Mouse (Mus musculus) forebrain, postnatal 0 days (tissue): ENCODE results near the gene Lztfl1. TPM values are rescaled to one million over a fixed set of nuclear protein-coding genes. Genes with fewer than 3 reads are reported as not detected.

Experiments used
- ATAC-seq: fragments of 200-750 bp; cut with Nextera tagmentation; 2 replicates; pipeline ENCODE4 v1.8.0; 2017; ENCODE audit warnings: mild to moderate bottlenecking, moderate library complexity
- DNase-seq: peaks from one replicate; pipeline ENCODE4 v3.0.0-alpha.2; 2015
- H3K27ac ChIP-seq: fragments of 300-500 bp; sonication (generic); 2 replicates; pipeline ENCODE4 v1.5.1; 2014; ENCODE audit warnings: low read depth, mild to moderate bottlenecking, antibody characterized with exemption, low read length, moderate library complexity, mixed read lengths
- H3K27me3 ChIP-seq: fragments of 300-500 bp; sonication (generic); 2 replicates; pipeline ENCODE4 v1.6.1; 2014; ENCODE audit warnings: mild to moderate bottlenecking, low read length, mixed read lengths; ENCODE audit not compliant: insufficient read depth
- H3K36me3 ChIP-seq: fragments of 300-500 bp; sonication (generic); 2 replicates; pipeline ENCODE4 v1.6.1; 2014; ENCODE audit warnings: mild to moderate bottlenecking, moderate library complexity; ENCODE audit not compliant: insufficient read depth
- H3K4me1 ChIP-seq: fragments of 300-500 bp; sonication (generic); 2 replicates; pipeline ENCODE4 v1.6.1; 2014; ENCODE audit warnings: antibody characterized with exemption; ENCODE audit not compliant: insufficient read depth
- H3K4me2 ChIP-seq: fragments of 300-500 bp; sonication (generic); 2 replicates; pipeline ENCODE4 v1.6.1; 2014; ENCODE audit warnings: low read depth, mild to moderate bottlenecking, moderate library complexity
- H3K4me3 ChIP-seq: fragments of 300-500 bp; sonication (generic); 2 replicates; pipeline ENCODE4 v1.5.1; 2014; ENCODE audit warnings: low read depth, low read length, mixed read lengths
- H3K9ac ChIP-seq: fragments of 300-500 bp; sonication (generic); 2 replicates; pipeline ENCODE4 v1.6.1; 2014; ENCODE audit warnings: mild to moderate bottlenecking
- H3K9me3 ChIP-seq: fragments of 300-500 bp; sonication (generic); 2 replicates; pipeline ENCODE4 v1.6.1; 2016; ENCODE audit warnings: low read length
- CTCF ChIP-seq: sonication (generic); IDR thresholded peaks from 2 replicates; pipeline ENCODE4 v1.5.1; 2016; ENCODE audit warnings: antibody characterized with exemption, control low read depth, low read depth
- WGBS: fragments of 180-500 bp; shearing (Covaris S2); extraction: QIAGEN DNeasy Blood & Tissue Kit; methylation state at CpG from one replicate; pipeline ENCODE4 v1.1.7; 2014; 5-methylcytosine and 5-hydroxymethylcytosine counted together
- polyA plus RNA-seq: library from polyadenylated mRNA; unstranded; fragments of >200 nt; fragmentation: Nextera tagmentation; extraction: Ambion mirVana; gene quantifications from 2 replicates; pipeline ENCODE4 v1.2.1, GENCODE M21; 2015
- total RNA-seq: library from RNA; depleted of rRNA; stranded (reverse); fragments of >200 nt; gene quantifications from 2 replicates; pipeline ENCODE4 v1.2.3, GENCODE M21; 2014

Lztfl1 gene
- total and polyA plus RNA-seq, 2 experiments from 2014 or later: 36.5 to 42.3 TPM

DNA sequence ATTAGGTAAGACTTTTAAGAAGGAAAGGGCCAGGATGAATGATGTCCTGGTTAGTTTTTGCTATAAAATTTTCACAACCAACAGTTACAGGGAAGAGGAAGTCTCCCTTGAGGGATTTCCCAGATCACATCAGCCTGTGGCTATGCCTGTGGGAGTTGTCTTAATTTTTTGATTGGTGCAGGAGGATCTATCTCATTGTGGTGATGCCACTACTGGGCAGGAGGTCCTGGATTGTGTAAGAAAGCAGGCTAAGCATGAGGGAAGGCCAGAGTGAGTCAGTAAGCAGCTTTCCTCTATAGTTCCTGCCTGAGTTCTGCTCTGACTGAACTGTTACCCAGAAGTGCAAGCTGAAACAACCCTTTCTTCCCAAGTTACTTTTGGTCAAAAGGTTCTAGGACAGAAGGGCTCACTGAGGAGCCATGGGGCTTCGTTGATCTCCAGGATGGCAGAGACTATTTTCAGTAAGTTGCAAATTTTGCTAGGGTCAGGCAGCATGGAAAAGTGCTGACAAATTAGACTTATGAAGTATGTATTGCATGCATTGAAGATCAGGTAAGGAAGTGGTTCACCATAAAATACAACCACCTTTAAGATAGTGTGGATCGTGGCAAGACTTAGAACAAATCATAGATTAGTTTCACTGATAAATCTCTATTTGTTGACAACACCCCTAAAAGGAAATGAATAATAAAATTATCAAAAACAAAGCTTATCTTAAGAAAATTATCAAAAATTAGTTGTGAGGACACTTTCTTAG, 5.4 kb upstream of the Lztfl1 start:
- Histone ChIP-seq H3K9ac (no peak overlapping the region), H3K27ac (no peak overlapping the region), H3K27me3 (peaks cover 4% of the 10 kb centered on the region; the same call in 1 of the 2 replicates), H3K4me3 (no peak overlapping the region), H3K4me1 (no peaks in the 10 kb centered on the region), H3K4me2 (no peak overlapping the region), H3K36me3 (no peaks in the 10 kb centered on the region), H3K9me3 (no peaks in the 10 kb centered on the region)
- WGBS: 71% methylated on average over 2 of the region's 2 CpGs
- no peak for DNase-seq
- ATAC-seq: no peak
- TF ChIP-seq CTCF: no peak

DNA sequence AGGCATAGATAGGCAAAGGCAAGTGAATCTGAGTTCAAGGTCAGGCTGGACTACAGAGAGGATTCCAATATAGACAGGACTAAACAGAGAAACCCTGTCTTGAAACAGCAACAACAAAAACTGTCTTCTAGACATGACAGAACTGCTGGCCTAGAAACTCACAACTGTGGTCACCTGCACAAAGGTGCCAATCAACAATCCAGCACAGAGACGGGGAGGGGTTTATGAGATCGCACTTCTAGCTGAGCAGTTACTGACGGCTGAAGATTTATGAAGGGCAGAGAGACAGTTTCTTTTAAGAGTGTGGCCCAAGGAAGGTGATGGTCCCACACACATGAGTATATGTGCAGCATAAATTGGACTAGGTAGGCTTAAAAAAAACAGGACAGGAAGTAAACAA, 1.2 kb downstream of the Lztfl1 start:
- Histone ChIP-seq H3K9me3 (no peaks in the 10 kb centered on the region), H3K27me3 (no peaks in the 10 kb centered on the region), H3K4me3 (no peak overlapping the region), H3K9ac (no peak overlapping the region), H3K4me1 (0 out of 2 replicates have a peak, but pooled peaks cover 5% of the 10 kb centered on the region), H3K4me2 (peak overlapping the region; percentile 49; the same call in 1 of the 2 replicates), H3K27ac (no peak overlapping the region), H3K36me3 (no peaks in the 10 kb centered on the region; the same call in 1 of the 2 replicates)
- ATAC-seq (no peak), DNase-seq (no peak)
- TF ChIP-seq CTCF: no peak
- WGBS: 81% methylated on average over 3 of the region's 3 CpGs

DNA sequence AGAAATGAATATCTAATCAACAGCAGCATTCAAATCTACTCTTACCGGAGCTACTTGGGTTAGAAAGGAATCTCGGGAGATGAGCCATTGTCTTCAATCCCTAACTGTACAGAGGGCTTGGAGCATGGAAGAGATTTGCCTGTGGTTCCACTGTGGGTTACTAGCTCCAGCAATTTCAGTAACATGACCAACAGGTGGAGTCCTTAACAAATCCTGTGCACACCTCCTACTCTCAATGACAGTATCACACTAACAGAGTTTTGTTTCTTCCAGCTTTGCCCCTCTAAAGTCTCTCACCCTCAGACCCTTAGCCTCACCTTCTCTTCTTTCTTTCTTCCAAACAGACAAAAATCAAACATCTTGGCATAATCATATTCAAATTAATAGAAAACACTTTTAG, 4.4 kb downstream of the Lztfl1 start:
- WGBS: 86% methylated on average over 2 of the region's 2 CpGs
- H3K4me1 ChIP-seq: 0 out of 2 replicates have a peak, but pooled peaks cover 5% of the 10 kb centered on the region
- no peaks in the 10 kb centered on the region for H3K9me3 ChIP-seq
- no peak overlapping the region for H3K27ac ChIP-seq
- no peak overlapping the region for H3K9ac ChIP-seq
- 0 out of 2 replicates have a peak, but pooled peaks have one; percentile 22 for TF ChIP-seq CTCF
- DNase-seq: no peak
- H3K4me2 ChIP-seq: no peak overlapping the region
- H3K36me3 ChIP-seq: peaks cover 10% of the 10 kb centered on the region
- no peaks in the 10 kb centered on the region for H3K27me3 ChIP-seq
- no peak for ATAC-seq
- H3K4me3 ChIP-seq: no peak overlapping the region

DNA sequence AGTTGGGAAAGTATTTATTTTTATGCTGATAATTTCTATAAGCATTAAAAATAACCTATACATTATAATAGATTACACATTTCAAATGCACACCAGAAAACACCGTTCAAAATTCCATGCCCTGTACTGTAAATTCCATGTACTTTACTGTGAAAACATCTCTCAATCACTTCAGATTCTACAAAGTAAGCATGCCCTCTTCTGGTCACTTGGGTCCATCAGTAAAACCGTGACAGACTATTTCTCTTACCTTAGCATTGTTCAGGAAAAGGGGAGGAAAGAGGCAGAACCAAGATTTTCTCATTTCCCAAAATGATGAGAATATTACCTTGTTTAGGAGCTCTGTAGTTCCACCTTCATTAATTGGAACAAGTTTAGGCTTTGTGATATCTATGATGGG, 8.3 kb downstream of the Lztfl1 start:
- peak; percentile 41; the same call in 1 of the 2 replicates for TF ChIP-seq CTCF
- WGBS: 44% methylated on average over 2 of the region's 2 CpGs
- DNase-seq: no peak
- ATAC-seq: no peak
- H3K9me3 ChIP-seq: no peaks in the 10 kb centered on the region
- peaks cover 26% of the 10 kb centered on the region for H3K36me3 ChIP-seq
- no peak overlapping the region for H3K9ac ChIP-seq
- H3K4me3 ChIP-seq: no peak overlapping the region
- H3K4me1 ChIP-seq: no peaks in the 10 kb centered on the region
- no peak overlapping the region for H3K27ac ChIP-seq
- H3K4me2 ChIP-seq: no peak overlapping the region
- no peaks in the 10 kb centered on the region for H3K27me3 ChIP-seq

DNA sequence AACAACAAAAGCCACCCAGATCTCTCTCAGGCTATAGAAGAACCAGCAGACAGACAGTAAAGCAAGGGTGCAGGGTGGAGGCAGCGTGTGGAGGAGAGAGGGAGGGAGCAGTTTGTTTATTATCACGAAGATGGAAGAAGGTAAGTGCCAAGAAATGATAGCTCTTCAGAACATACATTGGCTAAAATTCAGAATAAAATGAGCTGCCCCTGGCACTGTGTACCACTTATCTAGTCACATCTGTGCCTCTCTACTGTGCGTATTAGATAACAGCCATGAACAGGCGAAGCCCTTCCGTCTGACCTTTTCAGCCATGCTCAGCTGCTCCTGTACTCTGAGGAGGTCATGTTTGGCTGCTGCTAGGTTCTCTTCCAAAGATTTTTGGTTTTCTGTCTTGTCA, 15.7 kb downstream of the Lztfl1 start:
- Histone ChIP-seq H3K9me3 (no peaks in the 10 kb centered on the region), H3K27ac (no peak overlapping the region), H3K4me3 (no peak overlapping the region), H3K4me1 (no peaks in the 10 kb centered on the region), H3K36me3 (peaks cover 36% of the 10 kb centered on the region), H3K4me2 (no peak overlapping the region), H3K27me3 (no peaks in the 10 kb centered on the region), H3K9ac (no peak overlapping the region)
- WGBS: 76% methylated on average over 5 of the region's 5 CpGs
- ATAC-seq (no peak), DNase-seq (no peak)
- no peak for TF ChIP-seq CTCF

DNA sequence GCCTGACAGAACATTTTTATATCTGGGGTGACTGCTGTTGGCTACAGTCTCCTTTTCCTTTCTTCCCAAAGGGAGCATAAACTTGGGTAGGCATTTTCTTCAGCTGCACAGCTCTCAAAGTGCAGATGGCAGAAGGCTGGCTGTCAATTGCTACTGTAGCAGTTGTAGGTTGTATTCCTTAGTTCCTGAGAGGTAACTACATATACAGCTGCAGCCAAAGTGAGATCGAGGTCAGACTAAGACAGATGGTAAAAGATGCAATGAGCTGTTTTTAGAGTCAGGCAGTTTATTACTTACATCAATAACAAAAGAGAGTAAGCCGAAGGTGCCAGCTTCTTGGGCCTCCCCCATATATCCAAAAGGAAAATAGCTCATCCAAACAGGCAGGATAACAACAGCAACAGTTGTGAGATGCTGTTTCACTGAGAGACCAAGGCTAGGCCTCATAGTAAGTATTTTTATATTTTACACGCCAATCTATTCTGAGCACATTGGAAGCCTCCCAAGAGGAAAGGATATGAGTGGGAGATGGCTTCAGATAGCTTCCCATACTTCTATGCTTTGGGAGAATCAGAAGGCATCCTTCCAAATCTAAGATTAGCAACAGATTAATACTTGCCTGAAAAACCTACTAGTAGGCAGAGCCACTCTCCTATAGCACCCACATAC, 21.7 kb downstream of the Lztfl1 start:
- Histone ChIP-seq H3K9ac (no peak overlapping the region), H3K9me3 (no peaks in the 10 kb centered on the region), H3K4me1 (no peaks in the 10 kb centered on the region), H3K36me3 (peaks cover 23% of the 10 kb centered on the region), H3K4me2 (no peak overlapping the region), H3K4me3 (no peak overlapping the region), H3K27ac (no peak overlapping the region), H3K27me3 (no peaks in the 10 kb centered on the region)
- TF ChIP-seq CTCF: no peak
- no peak for ATAC-seq
- DNase-seq: peak; percentile 15
- WGBS: 85% methylated on average over 3 of the region's 3 CpGs

DNA sequence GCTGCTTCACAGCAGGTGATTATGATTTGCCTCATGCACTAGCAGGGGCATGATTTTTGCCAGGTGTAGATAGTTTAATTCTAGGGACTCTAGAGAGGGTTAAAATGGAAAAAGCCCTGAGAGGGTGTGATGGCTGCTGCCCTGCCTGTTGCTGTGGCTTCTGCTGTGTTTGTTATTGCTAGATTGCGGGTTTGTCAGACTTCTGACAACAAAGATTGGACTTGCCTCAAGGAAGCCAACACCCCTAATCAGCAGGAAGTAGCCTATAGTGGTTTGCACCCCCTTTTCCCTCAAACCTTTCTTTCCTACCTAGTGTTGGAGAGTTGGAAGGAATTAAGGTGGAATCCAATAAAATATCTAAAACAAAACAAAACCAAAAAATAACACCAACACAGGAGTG, 29.3 kb downstream of the Lztfl1 start:
- WGBS: 78% methylated on average over 1 of the region's 1 CpGs
- no peak overlapping the region for H3K4me3 ChIP-seq
- H3K4me2 ChIP-seq: no peak overlapping the region
- H3K9me3 ChIP-seq: no peaks in the 10 kb centered on the region
- no peaks in the 10 kb centered on the region for H3K27me3 ChIP-seq
- peaks cover 8% of the 10 kb centered on the region; the same call in 1 of the 2 replicates for H3K36me3 ChIP-seq
- no peak for DNase-seq
- no peaks in the 10 kb centered on the region for H3K4me1 ChIP-seq
- no peak for TF ChIP-seq CTCF
- no peak overlapping the region for H3K27ac ChIP-seq
- H3K9ac ChIP-seq: no peak overlapping the region
- no peak for ATAC-seq
